20 mouse cellular contexts compared by ENCODE assay signal in the genomic region with DNA sequence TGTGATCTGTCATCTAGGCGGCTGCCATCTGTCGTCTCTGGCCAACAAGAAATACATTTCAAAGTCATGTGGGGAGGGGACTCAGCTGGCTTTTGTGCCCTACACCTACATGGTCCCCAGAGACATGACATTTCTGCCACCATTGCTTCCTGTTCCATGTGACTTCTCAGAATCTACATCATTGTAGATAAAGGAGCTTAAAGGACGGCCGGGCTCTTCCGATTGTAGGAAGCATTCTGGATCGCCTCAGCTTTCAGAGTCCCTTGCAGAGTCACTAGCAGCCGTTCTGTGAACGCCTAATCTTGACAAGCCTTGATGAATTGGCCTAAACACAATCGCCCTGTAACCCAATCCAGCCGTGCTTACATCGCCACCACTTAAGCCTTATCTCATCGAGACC.
A peak's percentile ranks its signal among the peaks of the same experiment; 100 is the strongest.
DNase-seq lines count a peak whose midpoint lies in the region; ATAC-seq and TF ChIP-seq lines count a peak whose summit lies in the region.
"Had no signal": no experiment of that assay in that cellular context is flagged by ENCODE, and none has a peak within 500 bp of the region (broad histone marks: within the 10 kb centered on the region; RNA-seq: fewer than 3 reads in every experiment).

No protein-coding gene starts in this region.

- H3K9me3 ChIP-seq in heart, embryonic 12.5 days (replicated peaks), result peaks cover 6% of the 10 kb centered on the region; the same call in 1 of the 2 replicates
- H3K9me3 ChIP-seq in kidney, embryonic 15.5 days (replicated peaks), result no peaks in the 10 kb centered on the region
- no peaks in the 10 kb centered on the region for H3K9me3 ChIP-seq in hindbrain, postnatal 0 days (ENCODE audit: low read length)
- H3K9me3 ChIP-seq: embryonic facial prominence, embryonic 13.5 days; limb, embryonic 15.5 days; liver, embryonic 15.5 days; midbrain, embryonic 12.5 days had no signal

- no peak overlapping the region for H3K9ac ChIP-seq in heart, embryonic 12.5 days
- no peak overlapping the region for H3K9ac ChIP-seq in kidney, embryonic 15.5 days
- H3K9ac ChIP-seq in hindbrain, postnatal 0 days (replicated peaks; ENCODE audit: low read length), result no peak overlapping the region
- H3K9ac ChIP-seq: embryonic facial prominence, embryonic 13.5 days; limb, embryonic 15.5 days; liver, embryonic 15.5 days; midbrain, embryonic 12.5 days had no signal

- H3K36me3 ChIP-seq in heart, embryonic 12.5 days, result no peaks in the 10 kb centered on the region
- no peaks in the 10 kb centered on the region for H3K36me3 ChIP-seq in kidney, embryonic 15.5 days
- H3K36me3 ChIP-seq in hindbrain, postnatal 0 days (ENCODE audit: insufficient read depth, low read length), result no peaks in the 10 kb centered on the region
- H3K36me3 ChIP-seq: embryonic facial prominence, embryonic 13.5 days; limb, embryonic 15.5 days; liver, embryonic 15.5 days; midbrain, embryonic 12.5 days had no signal

- no peak for DNase-seq in heart, postnatal 4 days
- no peak for DNase-seq in kidney, postnatal 25 days
- DNase-seq in embryo, embryonic 10.5 days (ENCODE audit: low spot score), result peak; percentile 59
- peak; percentile 22 for DNase-seq in hindbrain, postnatal 0 days (ENCODE audit: low spot score)
- no peak for DNase-seq in gastrocnemius, adult 2 months
- DNase-seq: adrenal gland, postnatal 25 days; B cell, adult 2 months; cerebellum, adult 11-12 months; cerebellum, postnatal 36 days; right cerebral cortex, postnatal 4 days had no signal

- ATAC-seq in heart, embryonic 12.5 days (ENCODE audit: insufficient number of reproducible peaks, low FRiP score), result no peak
- ATAC-seq in kidney, embryonic 15.5 days (replicated peaks; ENCODE audit: low FRiP score), result no peak
- no peak for ATAC-seq in hindbrain, postnatal 0 days
- ATAC-seq: forebrain, embryonic 16.5 days; intestine, embryonic 16.5 days had no signal

- TF ChIP-seq CTCF in hindbrain, postnatal 0 days (IDR thresholded peaks at IDR 0.05; ENCODE audit: low read depth), result no peak
- TF ChIP-seq CTCF in gastrocnemius, adult 2 months (IDR thresholded peaks at IDR 0.05), result no peak

- peaks cover 4% of the 10 kb centered on the region; the same call in 1 of the 2 replicates for H3K27me3 ChIP-seq in heart, embryonic 12.5 days (replicated peaks)
- peaks cover 4% of the 10 kb centered on the region; the same call in 1 of the 2 replicates for H3K27me3 ChIP-seq in kidney, embryonic 15.5 days
- H3K27me3 ChIP-seq in hindbrain, postnatal 0 days (ENCODE audit: insufficient read depth, low read length), result no peaks in the 10 kb centered on the region
- H3K27me3 ChIP-seq: embryonic facial prominence, embryonic 13.5 days; limb, embryonic 15.5 days; liver, embryonic 15.5 days; midbrain, embryonic 12.5 days had no signal

- H3K4me2 ChIP-seq in heart, embryonic 12.5 days, result peak overlapping the region; percentile 42
- H3K4me2 ChIP-seq in kidney, embryonic 15.5 days, result 0 out of 2 replicates have a peak overlapping the region, but pooled peaks have one; percentile 13
- no peak overlapping the region for H3K4me2 ChIP-seq in hindbrain, postnatal 0 days (ENCODE audit: low read depth, low read length)
- H3K4me2 ChIP-seq: embryonic facial prominence, embryonic 13.5 days; limb, embryonic 15.5 days; liver, embryonic 15.5 days; midbrain, embryonic 12.5 days had no signal

- 0 out of 2 replicates have a peak overlapping the region, but pooled peaks have one; percentile 12 for H3K27ac ChIP-seq in heart, embryonic 12.5 days (ENCODE audit: poor library complexity, severe bottlenecking)
- no peak overlapping the region for H3K27ac ChIP-seq in kidney, embryonic 15.5 days
- H3K27ac ChIP-seq in hindbrain, postnatal 0 days, result no peak overlapping the region
- no peak overlapping the region for H3K27ac ChIP-seq in gastrocnemius, adult 2 months
- H3K27ac ChIP-seq: embryonic facial prominence, embryonic 13.5 days; limb, embryonic 15.5 days; liver, embryonic 15.5 days; macrophage; midbrain, embryonic 12.5 days; stomach, postnatal 0 days had no signal

- peaks cover 14% of the 10 kb centered on the region; the same call in 1 of the 2 replicates for H3K4me1 ChIP-seq in heart, embryonic 12.5 days (replicated peaks)
- H3K4me1 ChIP-seq in kidney, embryonic 15.5 days, result no peaks in the 10 kb centered on the region
- no peaks in the 10 kb centered on the region for H3K4me1 ChIP-seq in hindbrain, postnatal 0 days (ENCODE audit: insufficient read depth, low read length)
- H3K4me1 ChIP-seq: embryonic facial prominence, embryonic 13.5 days; limb, embryonic 15.5 days; liver, embryonic 15.5 days; midbrain, embryonic 12.5 days had no signal

- H3K4me3 ChIP-seq in heart, embryonic 12.5 days, result no peak overlapping the region
- no peak overlapping the region for H3K4me3 ChIP-seq in kidney, embryonic 15.5 days (replicated peaks)
- no peak overlapping the region for H3K4me3 ChIP-seq in hindbrain, postnatal 0 days (ENCODE audit: low read length)
- no peak overlapping the region for H3K4me3 ChIP-seq in gastrocnemius, adult 2 months
- H3K4me3 ChIP-seq: embryonic facial prominence, embryonic 13.5 days; limb, embryonic 15.5 days; liver, embryonic 15.5 days; midbrain, embryonic 12.5 days had no signal

- WGBS in heart, embryonic 12.5 days, result 6% methylated on average over 12 of the region's 12 CpGs
- WGBS in kidney, embryonic 15.5 days, result 12% methylated on average over 12 of the region's 12 CpGs
- WGBS in hindbrain, postnatal 0 days, result 35% methylated on average over 12 of the region's 12 CpGs

- intact Hi-C loops in gastrocnemius, adult 2 months (cut with DNase I), result no loop called here

Comparison
In these comparisons a context has a peak if more than half of its experiments do, and no peak if none do; other contexts are left out.
1. DNase-seq: peak in embryo, embryonic 10.5 days (single experiment) and hindbrain, postnatal 0 days (single experiment); none in heart, postnatal 4 days (single experiment), kidney, postnatal 25 days (0 of 2) and gastrocnemius, adult 2 months (single experiment).